Mouse (Mus musculus) kidney, adult 2 months (tissue): ENCODE data around the gene Dph5.

Experiments used
- CTCF ChIP-seq: fragments of 200-500 bp; conservative IDR thresholded peaks from 2 replicates; pipeline ENCODE4 v1.5.1; 2011; ENCODE audit warnings: low read depth, mild to moderate bottlenecking, control low read depth, low read length, moderate library complexity, mixed read lengths; ENCODE audit not compliant: insufficient read depth, insufficient read length
- POLR2A ChIP-seq: fragments of 200-500 bp; IDR thresholded peaks from one replicate; pipeline ENCODE4 v1.6.1; 2011; ENCODE audit warnings: low read depth, low read length, control low read depth

DNA sequence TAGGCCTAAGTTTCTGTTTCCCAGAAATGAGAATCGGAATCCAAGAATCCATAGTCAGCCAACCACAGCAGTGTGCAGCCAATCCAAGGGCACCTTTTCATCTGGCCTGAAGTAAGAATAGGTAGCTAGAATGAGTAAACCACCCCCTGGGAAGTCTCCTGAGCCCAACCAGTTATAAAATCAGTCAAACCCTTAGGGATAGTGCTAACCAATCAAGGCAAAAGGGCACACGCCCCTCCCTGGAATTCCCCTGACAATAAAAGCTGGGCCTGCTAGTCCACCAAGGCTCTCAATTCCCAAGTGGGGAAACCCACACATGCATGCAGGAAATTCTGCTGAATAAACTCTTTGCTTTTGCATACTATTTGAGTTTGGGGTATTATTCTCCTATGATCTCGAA lies 28.8 kb upstream of the Dph5 start:
- TF ChIP-seq CTCF (no peak), POLR2A (no peak)
